Mouse (Mus musculus): ENCODE measurements at regions not wholly inside any gene's neighbourhood (a gene's known extent, or its start where the extent isn't known, plus 50 kb on each side); places are given as distances from the start of the nearest gene placed in this dataset.
"Not testable (repeated sequence)": the region's sequence is repeated elsewhere in the genome, so short reads cannot be mapped to it uniquely, and the experiment has no call there.

GRCm38 (mm10) chr3:15022773-15023172 is 136.7 kb downstream of the Car2 start:
- no peak for DNase-seq

- no peak for DNase-seq
These were observed 154.9 kb downstream of the Car2 start for GRCm38 (mm10) chr3:15040866-15041528.

- no peak for DNase-seq
These were observed 167.9 kb downstream of the Car2 start for GRCm38 (mm10) chr3:15053968-15054367.

GRCm38 (mm10) chr3:15055516-15056256 is 169.6 kb downstream of the Car2 start:
- DNase-seq = not testable (repeated sequence)

GRCm38 (mm10) chr3:15056788-15057585 is 170.9 kb downstream of the Car2 start:
- DNase-seq = not testable (repeated sequence)

- no peak for DNase-seq
These were observed 179.6 kb downstream of the Car2 start for GRCm38 (mm10) chr3:15065681-15066080.

- DNase-seq = no peak
These were observed 182.2 kb downstream of the Car2 start for GRCm38 (mm10) chr3:15068256-15068655.

GRCm38 (mm10) chr3:15071030-15071883 is 185.2 kb downstream of the Car2 start:
- DNase-seq = peak; percentile 6

GRCm38 (mm10) chr3:15073405-15073804 is 187.3 kb downstream of the Car2 start:
- DNase-seq = no peak

GRCm38 (mm10) chr3:15073847-15074246 is 187.8 kb downstream of the Car2 start:
- DNase-seq = no peak

GRCm38 (mm10) chr3:15074949-15075348 is 188.9 kb downstream of the Car2 start:
- no peak for DNase-seq

- DNase-seq = no peak
These were observed 204.1 kb downstream of the Car2 start for GRCm38 (mm10) chr3:15090124-15090523.

- DNase-seq = no peak
These were observed 212.2 kb downstream of the Car2 start for GRCm38 (mm10) chr3:15098206-15098817.

GRCm38 (mm10) chr3:15098981-15099380 is 212.9 kb downstream of the Car2 start:
- DNase-seq = no peak

- DNase-seq = no peak
These were observed 219.6 kb downstream of the Car2 start for GRCm38 (mm10) chr3:15105627-15106026.

- DNase-seq = no peak
These were observed 220.2 kb downstream of the Car2 start for GRCm38 (mm10) chr3:15106281-15106680.

- no peak for DNase-seq
These were observed 221.2 kb downstream of the Car2 start for GRCm38 (mm10) chr3:15107301-15107700.

GRCm38 (mm10) chr3:15108239-15108934 is 222.3 kb downstream of the Car2 start:
- no peak for DNase-seq

GRCm38 (mm10) chr3:15110037-15110748 is 221.9 kb downstream of the Gm9733 start:
- no peak for DNase-seq

GRCm38 (mm10) chr3:15112177-15112838 is 219.8 kb downstream of the Gm9733 start:
- DNase-seq = no peak

Measured in right cerebral cortex, postnatal 14 days (tissue).